Mouse (Mus musculus) kidney, embryonic 14.5 days (tissue): Measurements from ENCODE around the gene Hoxa11. TPM values are rescaled to one million over a fixed set of nuclear protein-coding genes. Genes with fewer than 3 reads are reported as not detected.

Experiments used
- ATAC-seq: fragments of 200-750 bp; cut with Nextera tagmentation; 2 replicates; pipeline ENCODE4 v1.8.0; 2017; ENCODE audit warnings: moderate number of reproducible peaks, mild to moderate bottlenecking, moderate TSS enrichment, moderate library complexity; ENCODE audit not compliant: low FRiP score, low TSS enrichment
- H3K27ac ChIP-seq: fragments of 300-500 bp; sonication (generic); 2 replicates; pipeline ENCODE4 v1.5.1; 2014; ENCODE audit warnings: low read depth, mild to moderate bottlenecking, low read length, moderate library complexity, mixed read lengths
- H3K27me3 ChIP-seq: fragments of 300-500 bp; sonication (generic); 2 replicates; pipeline ENCODE4 v1.6.1; 2014; ENCODE audit warnings: mild to moderate bottlenecking, low read length; ENCODE audit not compliant: control insufficient read depth, insufficient read depth
- H3K36me3 ChIP-seq: fragments of 300-500 bp; sonication (generic); 2 replicates; pipeline ENCODE4 v1.6.1; 2014; ENCODE audit warnings: low read length, mixed read lengths; ENCODE audit not compliant: control insufficient read depth, insufficient read depth
- H3K4me1 ChIP-seq: fragments of 300-500 bp; sonication (generic); 2 replicates; pipeline ENCODE4 v1.6.1; 2014; ENCODE audit warnings: low read length, mixed read lengths; ENCODE audit not compliant: control insufficient read depth, insufficient read depth
- H3K4me2 ChIP-seq: fragments of 300-500 bp; sonication (generic); replicated peaks from 2 replicates; pipeline ENCODE4 v1.6.1; 2014; ENCODE audit warnings: low read depth, mild to moderate bottlenecking, low read length
- H3K4me3 ChIP-seq: fragments of 300-500 bp; sonication (generic); 2 replicates; pipeline ENCODE4 v1.5.1; 2014; ENCODE audit warnings: mild to moderate bottlenecking, low read length
- H3K9ac ChIP-seq: fragments of 300-500 bp; sonication (generic); 2 replicates; pipeline ENCODE4 v1.6.1; 2014; ENCODE audit warnings: low read depth, mild to moderate bottlenecking, low read length, moderate library complexity
- H3K9me3 ChIP-seq: fragments of 300-500 bp; sonication (generic); 2 replicates; pipeline ENCODE4 v1.6.1; 2016; ENCODE audit warnings: low read length; ENCODE audit not compliant: control insufficient read depth
- WGBS: fragments of 180-500 bp; shearing (Covaris S2); extraction: QIAGEN DNeasy Blood & Tissue Kit; methylation state at CpG from one replicate; pipeline ENCODE4 v1.1.7; 2014; 5-methylcytosine and 5-hydroxymethylcytosine counted together
- polyA plus RNA-seq: library from polyadenylated mRNA; unstranded; fragments of >200 nt; fragmentation: Nextera tagmentation; extraction: Ambion mirVana; gene quantifications from 2 replicates; pipeline ENCODE4 v1.2.1, GENCODE M21; 2014

Hoxa11 gene
- polyA plus RNA-seq, 1 experiment from 2014 or later: 35.6 TPM

DNA sequence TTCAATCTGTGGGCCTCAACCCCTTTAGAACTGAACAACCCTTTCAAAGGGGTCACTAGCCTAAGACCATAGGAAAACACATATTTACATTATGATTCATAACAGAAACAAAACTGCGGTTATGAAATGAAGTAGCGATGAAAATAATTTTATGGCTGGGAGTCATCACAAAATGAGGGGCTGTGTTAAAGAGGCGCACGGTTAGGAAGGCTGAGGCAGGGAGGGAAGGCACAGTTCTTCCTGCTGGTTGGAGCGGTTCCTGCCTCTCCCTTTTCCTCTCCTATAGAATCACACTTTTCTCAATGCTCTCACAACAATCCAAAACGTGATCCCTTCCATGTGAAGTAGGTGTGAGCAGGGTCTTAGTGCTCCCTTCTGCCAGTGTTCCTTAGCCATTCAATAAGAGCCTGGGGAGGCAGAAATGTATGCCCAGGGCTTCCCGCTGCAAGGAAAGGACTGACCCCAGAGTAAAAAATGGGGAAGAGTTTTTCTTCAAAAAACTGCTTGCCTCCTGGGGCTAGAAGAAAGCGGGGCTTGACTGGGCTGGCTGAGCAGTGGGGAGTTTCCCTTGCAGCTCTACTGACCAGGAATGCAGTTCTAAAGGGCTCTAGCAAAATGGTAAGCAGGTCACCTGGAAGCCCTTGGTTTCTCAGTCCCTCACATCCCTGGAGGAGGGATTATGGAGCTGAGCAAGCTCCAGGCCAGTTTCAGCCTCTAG is 30.1 kb upstream of the Hoxa11 start:
- 9% methylated on average over 8 of the region's 8 CpGs for WGBS
- ATAC-seq: no peak
- H3K4me1 ChIP-seq: no peaks in the 10 kb centered on the region
- H3K36me3 ChIP-seq: no peaks in the 10 kb centered on the region
- no peaks in the 10 kb centered on the region for H3K9me3 ChIP-seq
- H3K4me3 ChIP-seq: no peak overlapping the region
- H3K9ac ChIP-seq: no peak overlapping the region
- no peak overlapping the region for H3K4me2 ChIP-seq
- H3K27me3 ChIP-seq: peaks cover 62% of the 10 kb centered on the region
- H3K27ac ChIP-seq: no peak overlapping the region

DNA sequence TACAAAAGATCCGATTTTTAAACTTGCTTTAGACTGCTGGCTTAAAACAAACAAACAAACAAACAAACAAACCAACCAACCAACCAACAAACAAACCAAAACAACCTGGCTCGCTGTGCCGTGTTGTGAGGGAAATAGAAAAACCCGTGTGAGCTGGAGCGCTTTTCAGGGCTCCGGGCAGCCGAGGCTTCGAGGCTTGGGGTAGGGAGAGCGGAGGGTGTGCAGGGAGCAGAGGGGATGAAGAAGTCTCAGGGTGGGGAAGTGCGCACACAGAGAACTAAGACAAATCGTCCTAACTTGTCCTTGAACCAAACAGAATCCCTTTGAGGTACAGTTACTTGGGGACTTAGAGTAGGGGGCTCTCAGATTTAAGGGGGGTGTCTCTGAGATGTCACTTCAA is 29.0 kb upstream of the Hoxa11 start:
- Histone ChIP-seq H3K4me1 (no peaks in the 10 kb centered on the region), H3K36me3 (no peaks in the 10 kb centered on the region), H3K4me3 (no peak overlapping the region), H3K9me3 (no peaks in the 10 kb centered on the region), H3K4me2 (no peak overlapping the region), H3K9ac (no peak overlapping the region), H3K27ac (no peak overlapping the region), H3K27me3 (peaks cover 73% of the 10 kb centered on the region)
- WGBS: 4% methylated on average over 11 of the region's 11 CpGs
- no peak for ATAC-seq

DNA sequence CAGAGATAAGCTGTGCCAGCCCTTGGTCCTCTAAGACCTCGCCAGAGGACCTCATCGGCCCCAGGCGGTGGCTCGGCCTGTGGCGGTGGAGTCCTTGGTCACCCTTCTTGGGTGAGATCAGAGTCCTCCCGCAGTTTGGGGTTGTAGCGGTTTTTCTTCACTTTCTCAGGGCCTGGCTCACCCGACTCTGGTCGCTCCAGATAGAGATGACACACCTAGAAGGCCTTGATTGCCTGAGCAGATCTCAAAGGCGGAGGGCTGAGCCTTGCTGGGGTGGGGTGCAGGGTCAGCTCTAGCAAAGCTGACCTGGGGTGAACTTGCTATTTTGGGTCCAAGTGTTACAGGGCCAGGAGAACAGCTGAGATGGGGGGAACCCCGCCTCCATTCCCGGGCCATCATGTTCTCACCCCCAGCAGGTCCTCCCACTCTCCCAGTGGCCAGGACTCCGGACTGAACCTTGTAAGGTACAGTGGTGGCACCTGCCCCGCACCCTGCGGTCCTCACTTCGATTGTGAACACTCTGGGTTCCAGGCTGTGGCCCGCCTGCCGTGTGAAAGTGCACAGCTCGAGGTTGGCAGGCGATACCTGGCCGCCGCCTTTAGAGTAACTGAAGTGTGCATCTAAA is 28.2 kb upstream of the Hoxa11 start:
- H3K27ac ChIP-seq: no peak overlapping the region

DNA sequence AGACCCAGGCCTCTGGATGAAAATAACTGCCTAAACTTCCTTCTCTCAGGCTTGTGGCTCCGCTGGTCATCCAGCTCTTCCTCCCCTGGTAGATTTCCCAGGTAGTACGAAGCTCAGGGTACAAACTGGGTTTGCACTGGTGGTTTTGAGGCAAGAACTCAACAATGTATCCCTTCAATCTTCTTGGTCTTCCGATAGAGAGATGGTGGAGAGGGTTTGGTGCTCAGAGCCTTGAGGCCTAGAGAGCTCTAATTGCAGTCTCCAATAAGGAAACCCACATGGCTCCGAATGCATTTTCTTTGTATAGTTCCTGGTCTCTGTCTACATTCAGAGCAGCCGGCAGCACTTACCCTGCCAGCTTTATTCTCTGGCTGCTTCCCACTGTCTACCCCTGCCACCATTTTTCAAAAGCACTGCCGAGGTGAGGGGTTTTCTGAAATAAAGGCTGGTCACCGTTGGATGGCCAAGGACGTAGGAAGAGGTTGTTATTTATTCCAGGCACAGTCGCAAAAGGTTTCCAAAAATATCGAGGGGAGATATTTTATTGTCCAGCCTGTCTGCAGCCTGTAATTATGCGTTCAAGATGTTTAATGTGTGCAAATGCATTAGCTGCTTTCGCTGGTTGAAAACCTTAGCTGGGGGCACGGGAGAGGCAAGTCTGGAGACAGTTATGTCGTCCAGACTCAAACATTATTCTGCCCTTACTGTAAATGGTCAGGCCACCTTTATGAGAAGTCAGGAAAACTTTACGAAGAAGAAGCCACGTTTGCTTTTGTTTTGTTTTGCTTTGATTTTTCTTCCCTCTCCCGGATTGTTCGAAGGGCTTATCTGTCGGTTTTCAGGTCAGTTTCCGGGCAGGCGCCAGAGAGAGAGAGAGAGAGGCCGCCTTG is 27.4 kb upstream of the Hoxa11 start:
- Histone ChIP-seq H3K4me3 (no peak overlapping the region), H3K36me3 (no peaks in the 10 kb centered on the region), H3K27ac (no peak overlapping the region), H3K4me2 (no peak overlapping the region), H3K9me3 (no peaks in the 10 kb centered on the region), H3K27me3 (peaks cover 89% of the 10 kb centered on the region), H3K4me1 (no peaks in the 10 kb centered on the region), H3K9ac (no peak overlapping the region)
- WGBS: 7% methylated on average over 22 of the region's 22 CpGs
- no peak for ATAC-seq

More for the DNA sequence above, 28.2 kb upstream of the Hoxa11 start:
- H3K27me3 ChIP-seq: peaks cover 82% of the 10 kb centered on the region
- WGBS: 2% methylated on average over 22 of the region's 22 CpGs
- ATAC-seq: 0 out of 2 replicates have a peak, but pooled peaks have one; percentile 28
- no peaks in the 10 kb centered on the region for H3K36me3 ChIP-seq
- H3K4me3 ChIP-seq: no peak overlapping the region
- H3K4me1 ChIP-seq: no peaks in the 10 kb centered on the region
- H3K9ac ChIP-seq: no peak overlapping the region
- no peak overlapping the region for H3K4me2 ChIP-seq
- H3K9me3 ChIP-seq: no peaks in the 10 kb centered on the region

DNA sequence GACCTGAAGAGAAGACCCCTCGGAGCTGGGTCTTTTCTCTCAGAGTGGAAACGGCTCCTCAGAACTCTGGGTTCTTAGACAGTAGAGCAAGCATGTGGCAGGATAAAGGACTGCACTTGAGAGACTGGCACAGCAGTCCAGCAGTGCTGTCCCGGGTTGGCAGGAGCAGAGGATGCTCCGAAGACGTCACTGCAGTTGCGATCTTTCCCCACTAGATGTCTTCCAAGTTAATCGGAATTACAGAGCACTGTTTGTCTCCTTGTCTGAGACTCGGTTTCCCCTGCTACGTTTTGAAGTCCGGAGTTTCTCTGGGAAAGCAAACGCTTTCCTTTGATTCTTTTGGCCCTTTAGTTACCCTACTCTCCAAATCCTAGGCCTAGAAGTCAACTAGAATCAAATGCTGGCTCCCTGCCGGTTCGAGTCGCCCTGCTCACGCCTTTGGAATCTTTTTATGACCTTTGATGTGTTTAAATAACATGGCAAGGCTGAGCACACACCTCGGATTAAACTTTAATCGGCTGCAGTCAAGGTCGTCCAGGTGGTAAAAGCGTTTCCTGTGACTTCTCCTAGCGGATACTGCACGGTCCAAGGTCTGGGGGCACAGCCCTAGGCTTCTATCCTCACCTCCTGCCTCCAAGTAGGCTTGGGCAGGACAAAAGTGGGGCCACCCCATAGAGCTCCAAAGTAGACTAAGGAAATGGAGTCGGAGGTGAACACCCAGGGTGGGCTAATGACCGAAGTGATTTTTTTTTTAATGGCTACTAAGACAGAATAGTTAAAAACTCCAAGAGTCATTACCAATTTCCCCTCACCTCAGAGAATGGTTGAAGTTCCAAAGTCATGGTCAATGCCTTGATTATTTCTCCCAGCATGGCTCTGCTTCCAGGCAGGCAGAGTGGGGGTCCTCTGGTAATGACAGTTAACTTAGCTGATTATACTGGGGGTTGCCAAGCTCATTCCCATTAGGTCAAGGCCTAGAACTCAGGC is 25.2 kb upstream of the Hoxa11 start:
- Histone ChIP-seq H3K9me3 (no peaks in the 10 kb centered on the region), H3K4me2 (no peak overlapping the region), H3K27me3 (peaks cover 82% of the 10 kb centered on the region), H3K9ac (no peak overlapping the region), H3K4me3 (no peak overlapping the region), H3K4me1 (no peaks in the 10 kb centered on the region), H3K27ac (no peak overlapping the region), H3K36me3 (no peaks in the 10 kb centered on the region)
- ATAC-seq: 0 out of 2 replicates have a peak, but pooled peaks have one; percentile 55
- WGBS: 5% methylated on average over 23 of the region's 23 CpGs

DNA sequence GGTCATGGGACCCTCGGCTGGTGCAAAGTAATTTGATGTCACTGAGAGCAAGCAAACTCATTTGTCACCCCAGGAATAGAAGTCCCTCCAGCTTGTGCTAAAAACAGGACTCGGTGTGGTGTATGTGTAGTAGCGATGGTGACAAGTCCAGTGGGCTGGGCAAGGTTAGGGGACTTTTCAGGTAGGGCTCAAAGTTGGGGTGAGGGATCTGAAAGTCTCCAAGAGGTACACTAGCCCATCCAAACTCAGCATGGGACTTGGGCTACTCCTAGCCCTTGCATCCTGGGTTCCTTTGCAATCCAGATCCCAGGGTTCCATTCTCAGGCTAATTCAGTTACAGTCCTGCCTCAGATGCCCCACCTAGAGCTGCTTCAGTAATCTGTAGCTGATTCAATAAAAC is 23.1 kb upstream of the Hoxa11 start:
- WGBS: 1% methylated on average over 3 of the region's 3 CpGs
- Histone ChIP-seq H3K9ac (no peak overlapping the region), H3K36me3 (no peaks in the 10 kb centered on the region), H3K9me3 (no peaks in the 10 kb centered on the region), H3K4me1 (no peaks in the 10 kb centered on the region), H3K4me2 (no peak overlapping the region), H3K4me3 (no peak overlapping the region), H3K27me3 (peaks cover 87% of the 10 kb centered on the region), H3K27ac (no peak overlapping the region)
- ATAC-seq: no peak

DNA sequence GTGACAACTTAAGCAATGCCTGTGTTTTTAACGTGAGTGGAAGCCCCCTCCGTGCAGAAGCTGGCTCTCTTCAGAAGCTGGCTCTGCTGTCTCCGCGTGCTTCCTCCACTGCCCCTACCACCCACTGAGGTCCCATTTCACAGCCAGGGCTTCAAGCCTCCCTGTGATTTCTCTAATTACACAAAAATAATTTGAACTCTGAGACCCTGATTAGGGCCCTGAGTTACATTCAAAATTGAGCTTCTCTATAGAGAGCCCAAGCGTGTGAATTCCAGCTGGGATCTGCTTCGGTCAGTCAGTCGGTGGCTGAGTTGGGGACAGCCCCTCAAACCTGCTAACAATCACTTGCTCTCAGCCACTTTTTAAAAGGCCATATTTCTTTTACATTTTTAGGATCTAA is 22.7 kb upstream of the Hoxa11 start:
- peaks cover 87% of the 10 kb centered on the region for H3K27me3 ChIP-seq
- H3K4me3 ChIP-seq: no peak overlapping the region
- no peaks in the 10 kb centered on the region for H3K9me3 ChIP-seq
- no peak for ATAC-seq
- no peak overlapping the region for H3K9ac ChIP-seq
- H3K4me2 ChIP-seq: no peak overlapping the region
- WGBS: 5% methylated on average over 7 of the region's 7 CpGs
- H3K27ac ChIP-seq: no peak overlapping the region
- H3K4me1 ChIP-seq: no peaks in the 10 kb centered on the region
- H3K36me3 ChIP-seq: no peaks in the 10 kb centered on the region

DNA sequence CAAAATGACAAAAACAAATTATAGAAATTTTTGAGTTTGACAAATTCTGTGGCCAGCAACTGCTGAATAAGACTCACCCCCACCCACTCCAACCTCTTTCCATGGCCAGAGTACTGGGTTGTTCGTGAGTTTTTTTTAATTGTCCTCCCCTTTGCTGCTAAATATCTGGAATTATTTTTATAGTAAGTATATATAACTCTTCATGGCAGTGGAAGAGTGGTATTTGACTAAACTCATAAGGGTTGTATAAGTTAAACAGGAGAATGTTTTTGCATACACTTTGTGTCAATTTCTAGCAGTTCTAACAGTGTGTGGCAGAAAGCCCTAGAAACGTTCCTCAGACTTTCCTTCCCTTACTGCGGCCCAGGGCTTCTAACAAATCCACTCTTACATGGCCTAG is 22.1 kb upstream of the Hoxa11 start:
- ATAC-seq: no peak
- no peak overlapping the region for H3K27ac ChIP-seq
- peaks cover 85% of the 10 kb centered on the region for H3K27me3 ChIP-seq
- H3K4me3 ChIP-seq: no peak overlapping the region
- no peaks in the 10 kb centered on the region for H3K4me1 ChIP-seq
- no peaks in the 10 kb centered on the region for H3K9me3 ChIP-seq
- no peak overlapping the region for H3K4me2 ChIP-seq
- H3K36me3 ChIP-seq: no peaks in the 10 kb centered on the region
- 3% methylated on average over 3 of the region's 3 CpGs for WGBS
- no peak overlapping the region for H3K9ac ChIP-seq
